Mouse (Mus musculus) kidney, postnatal 0 days (tissue): ENCODE results near the gene Rarg. TPM values are rescaled to one million over a fixed set of nuclear protein-coding genes. Genes with fewer than 3 reads are reported as not detected.

Experiments used
- ATAC-seq: fragments of 200-750 bp; cut with Nextera tagmentation; replicated peaks from 2 replicates; pipeline ENCODE4 v1.8.0; 2017; ENCODE audit warnings: low read depth, moderate number of reproducible peaks, moderate TSS enrichment, moderate library complexity; ENCODE audit not compliant: low FRiP score
- DNase-seq: peaks from one replicate; pipeline ENCODE4 v3.0.0-alpha.2; 2016; ENCODE audit warnings: low spot score
- H3K27ac ChIP-seq: fragments of 300-500 bp; sonication (generic); 2 replicates; pipeline ENCODE4 v1.5.1; 2014; ENCODE audit warnings: mild to moderate bottlenecking
- H3K27me3 ChIP-seq: fragments of 300-500 bp; sonication (generic); 2 replicates; pipeline ENCODE4 v1.6.1; 2014; ENCODE audit warnings: low read length, mixed read lengths; ENCODE audit not compliant: insufficient read depth
- H3K36me3 ChIP-seq: fragments of 300-500 bp; sonication (generic); 2 replicates; pipeline ENCODE4 v1.6.1; 2014; ENCODE audit warnings: low read length, mixed read lengths; ENCODE audit not compliant: insufficient read depth
- H3K4me1 ChIP-seq: fragments of 300-500 bp; sonication (generic); replicated peaks from 2 replicates; pipeline ENCODE4 v1.6.1; 2014; ENCODE audit warnings: antibody characterized with exemption, low read length, mixed read lengths; ENCODE audit not compliant: insufficient read depth
- H3K4me2 ChIP-seq: fragments of 300-500 bp; sonication (generic); 2 replicates; pipeline ENCODE4 v1.6.1; 2014; ENCODE audit warnings: mild to moderate bottlenecking, low read length, moderate library complexity, mixed read lengths
- H3K4me3 ChIP-seq: fragments of 300-500 bp; sonication (generic); replicated peaks from 2 replicates; pipeline ENCODE4 v1.5.1; 2014; ENCODE audit warnings: low read depth, low read length
- H3K9ac ChIP-seq: fragments of 300-500 bp; sonication (generic); 2 replicates; pipeline ENCODE4 v1.6.1; 2014; ENCODE audit warnings: low read depth, low read length
- H3K9me3 ChIP-seq: fragments of 300-500 bp; sonication (generic); replicated peaks from 2 replicates; pipeline ENCODE4 v1.6.1; 2016; ENCODE audit warnings: low read length, inconsistent platforms, mixed read lengths
- CTCF ChIP-seq: IDR thresholded peaks from 2 replicates; pipeline ENCODE4 v1.5.1; 2016; ENCODE audit warnings: antibody characterized with exemption, low read depth, mild to moderate bottlenecking, moderate library complexity
- WGBS: fragments of 180-500 bp; shearing (Covaris S2); extraction: QIAGEN DNeasy Blood & Tissue Kit; methylation state at CpG from one replicate; pipeline ENCODE4 v1.1.7; 2014; 5-methylcytosine and 5-hydroxymethylcytosine counted together
- polyA plus RNA-seq: library from polyadenylated mRNA; unstranded; fragments of >200 nt; fragmentation: Nextera tagmentation; extraction: Ambion mirVana; gene quantifications from 2 replicates; pipeline ENCODE4 v1.2.1, GENCODE M21; 2015

The Rarg gene
- polyA plus RNA-seq, 1 experiment from 2014 or later = 23.2 TPM

DNA sequence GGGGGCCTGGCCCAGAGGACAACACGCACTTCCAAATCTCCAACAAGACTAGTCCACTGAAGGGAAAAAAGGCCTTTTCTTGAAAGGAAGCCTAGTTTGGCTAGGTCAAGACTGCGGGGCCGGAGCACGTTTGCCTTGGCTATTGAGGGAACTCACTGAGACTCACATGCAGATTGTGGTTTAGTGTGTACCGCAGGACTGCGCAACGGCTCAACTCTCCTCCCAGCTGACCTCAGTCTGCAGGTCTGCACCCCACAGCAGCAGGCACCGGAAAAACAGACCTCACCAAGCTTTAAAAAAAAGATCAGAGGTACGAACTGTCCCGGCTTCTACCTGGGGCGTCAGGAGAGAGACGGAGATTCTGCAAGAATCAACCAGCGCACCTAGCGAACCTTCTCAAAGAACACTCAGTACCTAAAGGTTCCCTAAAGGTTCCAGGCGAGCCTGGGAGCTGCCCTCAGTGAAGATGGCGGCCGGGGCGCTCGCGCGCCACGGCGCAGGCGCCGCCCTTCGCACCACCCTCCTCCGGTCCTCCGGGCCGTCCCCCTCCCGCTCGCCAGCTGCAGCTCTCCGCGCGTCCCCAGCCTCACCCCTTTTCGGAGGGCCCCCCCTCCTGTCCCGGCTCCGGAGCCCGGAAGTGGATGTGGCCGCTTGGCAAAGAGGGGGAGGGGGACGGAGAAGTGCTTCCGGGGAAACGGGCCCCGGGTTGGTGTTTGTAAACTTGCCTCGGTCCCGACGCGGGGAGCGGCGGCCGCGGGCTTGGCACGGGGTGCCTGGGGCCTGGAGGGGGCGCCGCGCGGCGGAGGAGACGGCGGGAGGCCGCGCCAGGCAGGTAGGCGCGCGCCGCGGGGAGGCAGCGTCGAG lies 54.1 kb downstream of the Rarg start, which contains the start of gene Zfp740:
TSS of gene Zfp740 (plus strand) at position 279 of the 864 bp plus-strand sequence.
- WGBS = under 1% methylated on average over 49 of the region's 68 CpGs
- ATAC-seq (peak; percentile 95), DNase-seq (peak; percentile 99)
- Histone ChIP-seq H3K4me3 (peak within 1 kb of the TSS; percentile 90), H3K36me3 (peaks cover 11% of the 10 kb centered on the region; the same call in 1 of the 2 replicates), H3K9me3 (no peaks in the 10 kb centered on the region), H3K4me2 (peak within 1 kb of the TSS; percentile 70), H3K27me3 (no peaks in the 10 kb centered on the region), H3K9ac (peak within 1 kb of the TSS; percentile 99), H3K27ac (peak within 1 kb of the TSS; percentile 100), H3K4me1 (peaks cover 33% of the 10 kb centered on the region)
- TF ChIP-seq CTCF = no peak; the same call in 1 of the 2 replicates

DNA sequence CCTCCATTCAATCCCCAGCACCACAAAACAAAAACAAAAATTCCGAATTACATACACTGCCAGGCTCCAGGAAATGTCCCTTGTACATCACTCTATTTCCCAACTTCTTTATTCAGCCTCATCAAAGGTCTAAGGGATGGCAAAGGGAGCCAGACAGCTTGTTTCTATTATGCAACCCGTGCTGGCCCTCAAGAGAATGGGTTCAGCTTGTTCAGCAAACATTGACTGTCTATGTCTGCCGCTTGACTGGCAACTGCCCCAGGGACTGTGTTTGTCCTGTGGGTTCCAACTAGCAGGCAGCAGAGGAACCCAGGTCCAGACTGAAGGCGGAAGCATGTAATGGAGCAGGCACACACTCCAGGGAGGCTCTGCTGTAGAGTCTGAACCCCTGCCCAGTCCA lies 58.5 kb downstream of the Rarg start:
- no peaks in the 10 kb centered on the region for H3K9me3 ChIP-seq
- DNase-seq (no peak), ATAC-seq (no peak)
- H3K4me2 ChIP-seq = no peak overlapping the region
- no peak overlapping the region for H3K27ac ChIP-seq
- H3K4me1 ChIP-seq = peaks cover 7% of the 10 kb centered on the region
- TF ChIP-seq CTCF = no peak
- H3K27me3 ChIP-seq = no peaks in the 10 kb centered on the region
- H3K4me3 ChIP-seq = no peak overlapping the region
- H3K36me3 ChIP-seq = no peaks in the 10 kb centered on the region
- 87% methylated on average over 4 of the region's 4 CpGs for WGBS
- H3K9ac ChIP-seq = no peak overlapping the region

DNA sequence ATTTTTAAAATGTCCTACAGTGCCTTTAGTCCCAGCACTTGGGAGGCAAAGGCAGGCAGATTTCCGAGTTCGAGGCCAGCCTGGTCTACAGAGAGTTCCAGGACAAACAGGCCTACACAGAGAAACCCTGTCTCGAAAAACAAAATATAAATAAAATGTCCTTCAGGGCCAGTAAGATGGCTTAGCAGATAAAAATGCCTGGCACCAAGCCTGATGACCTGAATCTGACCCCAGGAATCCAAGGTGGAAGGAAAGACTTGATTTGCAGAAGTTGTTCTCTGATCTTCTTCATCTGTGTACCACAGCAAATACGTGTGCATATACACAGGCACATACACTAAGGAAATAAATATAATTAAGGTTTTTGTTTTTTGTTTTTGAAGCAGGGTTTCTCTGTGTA lies 61.9 kb downstream of the Rarg start:
- no peak overlapping the region for H3K4me3 ChIP-seq
- no peak for TF ChIP-seq CTCF
- H3K27ac ChIP-seq = no peak overlapping the region
- 0 out of 2 replicates have a peak, but pooled peaks cover 3% of the 10 kb centered on the region for H3K4me1 ChIP-seq
- no peak overlapping the region for H3K4me2 ChIP-seq
- DNase-seq (no peak), ATAC-seq (no peak)
- WGBS = 45% methylated on average over 4 of the region's 4 CpGs
- no peaks in the 10 kb centered on the region for H3K27me3 ChIP-seq
- no peaks in the 10 kb centered on the region for H3K36me3 ChIP-seq
- no peaks in the 10 kb centered on the region for H3K9me3 ChIP-seq
- no peak overlapping the region for H3K9ac ChIP-seq

DNA sequence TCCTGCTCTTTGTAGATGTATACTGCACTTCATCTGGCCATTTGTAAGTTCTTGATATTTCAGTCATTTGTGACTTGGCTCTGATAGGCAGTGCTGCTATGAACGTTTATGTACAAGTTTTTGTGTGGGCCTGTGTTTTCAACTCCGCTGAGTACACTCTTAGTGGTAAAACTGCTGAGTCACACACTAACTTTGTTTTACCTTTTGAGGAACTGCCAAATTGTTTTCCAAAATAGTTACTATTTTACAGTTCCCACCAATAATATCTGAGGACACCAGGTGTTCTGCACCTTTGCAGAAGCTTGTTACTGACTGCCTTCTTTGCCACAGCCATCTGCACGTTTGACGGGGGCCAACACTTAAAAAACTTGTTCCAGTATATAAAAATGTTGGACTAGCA lies 62.9 kb downstream of the Rarg start:
- Histone ChIP-seq H3K27me3 (no peaks in the 10 kb centered on the region), H3K4me3 (no peak overlapping the region), H3K9ac (no peak overlapping the region), H3K27ac (no peak overlapping the region), H3K4me2 (no peak overlapping the region), H3K36me3 (no peaks in the 10 kb centered on the region), H3K4me1 (0 out of 2 replicates have a peak, but pooled peaks cover 3% of the 10 kb centered on the region), H3K9me3 (no peaks in the 10 kb centered on the region)
- ATAC-seq (no peak), DNase-seq (no peak)
- no peak for TF ChIP-seq CTCF
- 66% methylated on average over 4 of the region's 4 CpGs for WGBS

DNA sequence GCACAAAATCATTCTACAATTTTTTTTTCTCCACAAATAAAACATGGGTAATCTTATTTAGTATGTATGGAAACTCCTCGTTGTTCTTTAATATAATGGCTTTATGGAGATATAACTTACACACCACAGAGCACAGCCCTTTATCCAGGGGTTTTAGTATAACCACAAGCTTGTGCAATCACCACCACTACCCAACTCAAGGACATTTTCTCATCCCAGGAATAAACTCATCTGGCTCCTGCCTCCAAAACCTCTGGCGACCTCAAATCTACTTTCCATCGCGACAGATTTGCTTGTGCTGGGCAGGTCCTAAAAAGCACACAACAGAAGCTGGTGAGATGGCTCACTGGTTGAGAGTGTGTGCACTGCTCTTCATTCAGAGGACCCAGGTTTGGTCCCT lies 63.7 kb downstream of the Rarg start:
- TF ChIP-seq CTCF = no peak
- WGBS = 80% methylated on average over 4 of the region's 4 CpGs
- Histone ChIP-seq H3K27me3 (no peaks in the 10 kb centered on the region), H3K9ac (no peak overlapping the region), H3K4me3 (no peak overlapping the region), H3K27ac (no peak overlapping the region), H3K4me2 (no peak overlapping the region), H3K36me3 (no peaks in the 10 kb centered on the region), H3K4me1 (peaks cover 3% of the 10 kb centered on the region; the same call in 1 of the 2 replicates), H3K9me3 (no peaks in the 10 kb centered on the region)
- no peak for DNase-seq
- ATAC-seq = no peak

DNA sequence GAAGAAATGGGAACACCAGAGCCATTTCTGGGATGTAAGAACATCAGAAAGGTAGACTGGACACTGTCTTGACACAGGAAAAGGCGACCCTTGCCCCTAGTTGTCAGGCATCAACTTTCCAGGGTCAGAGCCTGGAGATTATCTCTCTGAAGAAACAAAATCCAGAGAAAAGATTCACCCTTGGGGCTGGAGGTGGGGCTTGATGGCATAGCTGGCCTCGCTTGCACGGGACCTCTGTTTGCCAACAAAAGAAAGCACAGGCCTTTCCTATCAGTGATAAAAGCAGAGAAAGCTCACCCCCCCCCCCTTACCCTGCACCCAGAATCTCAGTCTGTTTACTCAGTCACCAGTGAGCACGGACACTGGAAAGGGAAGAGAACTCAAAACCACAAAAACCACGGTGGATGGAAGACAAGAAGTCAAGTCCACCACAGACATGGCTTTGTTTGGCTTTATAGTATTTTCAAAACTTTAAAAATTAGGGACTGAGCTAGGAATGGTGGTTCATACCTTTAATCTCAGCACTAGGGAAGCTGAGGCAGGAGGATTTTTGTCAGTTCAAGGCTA lies 64.4 kb downstream of the Rarg start:
- no peak for TF ChIP-seq CTCF
- DNase-seq (no peak), ATAC-seq (no peak)
- Histone ChIP-seq H3K9ac (no peak overlapping the region), H3K4me2 (no peak overlapping the region), H3K36me3 (no peaks in the 10 kb centered on the region), H3K27me3 (no peaks in the 10 kb centered on the region), H3K4me3 (no peak overlapping the region), H3K27ac (no peak overlapping the region), H3K9me3 (no peaks in the 10 kb centered on the region), H3K4me1 (peaks cover 6% of the 10 kb centered on the region; the same call in 1 of the 2 replicates)
- WGBS = 60% methylated on average over 5 of the region's 5 CpGs
